Mouse (Mus musculus) embryonic fibroblast, embryonic 13.5 days (primary cell): ENCODE data around the gene Olfr1370.

Source experiments
- CTCF ChIP-seq: IDR thresholded peaks from 2 replicates; pipeline ENCODE4 v1.5.1; 2011; ENCODE audit warnings: mild to moderate bottlenecking, control low read depth, low read length, moderate library complexity, borderline replicate concordance; ENCODE audit not compliant: insufficient read depth
- POLR2A ChIP-seq: IDR thresholded peaks from 2 replicates; pipeline ENCODE4 v1.6.1; 2011; ENCODE audit warnings: low read depth, mild to moderate bottlenecking, control low read depth, low read length, moderate library complexity

DNA sequence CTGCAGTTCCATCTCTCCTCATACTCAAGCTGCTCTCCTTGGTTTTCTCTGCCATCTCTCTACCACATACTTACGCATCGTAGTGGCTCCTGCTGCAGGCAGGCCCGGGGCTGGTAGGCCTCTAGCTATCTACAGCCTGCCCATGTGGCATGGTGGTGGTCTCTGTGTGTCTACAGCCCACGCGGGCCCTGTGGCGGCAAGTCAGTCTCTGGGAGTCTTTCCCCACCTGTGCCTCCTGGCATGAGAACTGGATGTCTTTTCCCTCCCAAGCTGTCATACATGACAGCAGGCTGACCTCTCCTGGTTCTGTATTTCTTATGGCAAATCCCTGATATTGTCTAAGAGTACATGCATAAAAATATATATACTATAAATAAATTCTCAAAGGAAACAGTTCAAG is 35.7 kb upstream of the Olfr1370 start:
- TF ChIP-seq CTCF (no peak), POLR2A (no peak)
